Mouse (Mus musculus) liver, postnatal 0 days (tissue): ENCODE measurements around the gene Igtp. TPM values are rescaled to one million over a fixed set of nuclear protein-coding genes. Genes with fewer than 3 reads are reported as not detected.
"Not testable (repeated sequence)": the region's sequence is repeated elsewhere in the genome, so short reads cannot be mapped to it uniquely, and the experiment has no call there.

Experiments
- ATAC-seq: fragments of 200-750 bp; cut with Nextera tagmentation; 2 replicates; pipeline ENCODE4 v1.8.0; 2017; ENCODE audit warnings: mild to moderate bottlenecking, moderate library complexity
- DNase-seq: peaks from one replicate; pipeline ENCODE4 v3.0.0-alpha.2; 2016
- H3K27ac ChIP-seq: fragments of 300-500 bp; sonication (generic); 2 replicates; pipeline ENCODE4 v1.5.1; 2014; ENCODE audit warnings: antibody characterized with exemption, moderate library complexity, mild to moderate bottlenecking, low read depth
- H3K27me3 ChIP-seq: fragments of 300-500 bp; sonication (generic); 2 replicates; pipeline ENCODE4 v1.6.1; 2014; ENCODE audit warnings: low read length, control low read depth, mixed read lengths; ENCODE audit not compliant: insufficient read depth
- H3K36me3 ChIP-seq: fragments of 300-500 bp; sonication (generic); replicated peaks from 2 replicates; pipeline ENCODE4 v1.6.1; 2014; ENCODE audit warnings: mild to moderate bottlenecking, control low read depth, low read length, moderate library complexity, mixed read lengths; ENCODE audit not compliant: insufficient read depth
- H3K4me1 ChIP-seq: fragments of 300-500 bp; sonication (generic); 2 replicates; pipeline ENCODE4 v1.6.1; 2014; ENCODE audit warnings: antibody characterized with exemption, mild to moderate bottlenecking, control low read depth; ENCODE audit not compliant: insufficient read depth
- H3K4me2 ChIP-seq: fragments of 300-500 bp; sonication (generic); 2 replicates; pipeline ENCODE4 v1.6.1; 2014; ENCODE audit warnings: low read depth, mild to moderate bottlenecking, low read length, moderate library complexity, mixed read lengths
- H3K4me3 ChIP-seq: fragments of 300-500 bp; sonication (generic); 2 replicates; pipeline ENCODE4 v1.5.1; 2014; ENCODE audit warnings: low read depth, low read length
- H3K9ac ChIP-seq: fragments of 300-500 bp; sonication (generic); replicated peaks from 2 replicates; pipeline ENCODE4 v1.6.1; 2014; ENCODE audit warnings: mild to moderate bottlenecking, moderate library complexity
- H3K9me3 ChIP-seq: fragments of 300-500 bp; sonication (generic); 2 replicates; pipeline ENCODE4 v1.6.1; 2016; ENCODE audit warnings: mild to moderate bottlenecking, control low read depth, low read length, mixed read lengths
- CTCF ChIP-seq: sonication (generic); IDR thresholded peaks from 2 replicates; pipeline ENCODE4 v1.5.1; 2016; ENCODE audit warnings: antibody characterized with exemption, low read depth
- EP300 ChIP-seq: IDR thresholded peaks from 2 replicates; pipeline ENCODE4 v1.6.1; 2016; ENCODE audit warnings: antibody characterized with exemption, low read depth, mild to moderate bottlenecking
- WGBS: fragments of 180-500 bp; shearing (Covaris S2); extraction: QIAGEN DNeasy Blood & Tissue Kit; methylation state at CpG from one replicate; pipeline ENCODE4 v1.1.7; 2014; ENCODE audit not compliant: insufficient replicate concordance; 5-methylcytosine and 5-hydroxymethylcytosine counted together
- polyA plus RNA-seq: library from polyadenylated mRNA; unstranded; fragments of >200 nt; fragmentation: Nextera tagmentation; extraction: Ambion mirVana; gene quantifications from 2 replicates; pipeline ENCODE4 v1.2.1, GENCODE M21; 2015

Gene Igtp
- polyA plus RNA-seq = 42.4 and 43.7 TPM in 2 replicates

DNA sequence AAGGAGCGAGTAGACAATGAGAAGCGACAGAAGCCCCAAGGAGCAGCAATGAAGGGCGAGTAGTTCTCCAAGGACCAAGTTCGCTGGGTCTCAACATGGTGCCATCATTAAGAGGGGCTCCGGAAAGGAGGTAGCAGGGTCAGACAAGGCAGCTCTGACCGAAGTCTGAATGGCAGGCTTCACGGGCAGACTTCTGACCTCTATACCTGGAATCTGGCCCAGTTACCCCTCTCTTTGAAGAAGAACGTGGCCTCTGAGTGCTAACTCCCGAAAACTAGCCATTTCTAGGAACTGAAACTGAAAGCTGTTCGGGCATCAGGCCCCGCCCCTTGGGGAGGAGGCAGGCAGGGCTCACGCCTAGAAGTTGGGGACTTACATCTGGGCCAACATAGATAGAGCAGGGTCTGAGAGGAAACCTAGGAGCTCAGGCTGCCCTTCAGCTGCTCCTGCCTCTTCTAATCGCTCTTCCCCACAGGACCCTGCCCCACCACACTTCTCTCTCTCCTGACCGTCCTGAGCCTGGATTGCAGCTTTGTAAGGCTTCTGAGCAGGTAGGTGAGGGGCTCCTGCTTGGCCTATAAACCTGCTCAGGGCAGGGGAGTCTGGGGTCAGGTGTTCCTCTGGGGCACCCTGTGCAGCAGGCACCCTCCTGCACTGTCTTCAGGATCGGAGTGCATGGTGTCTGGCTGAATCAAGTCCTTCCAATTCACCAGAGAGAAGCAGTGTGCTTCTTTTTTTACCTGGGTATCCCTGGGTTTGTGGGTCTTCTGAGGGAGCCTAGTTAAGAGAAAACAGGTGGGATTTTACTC, at the start of gene Igtp, which contains the start of gene Irgm2:
Gene Igtp (plus strand): TSS at position 328 of the 809 bp plus-strand sequence.
Gene Irgm2 (plus strand): TSS at position 390 of the 809 bp plus-strand sequence.
- H3K4me2 ChIP-seq = peak within 1 kb of the TSS; percentile 85
- not testable (repeated sequence) for H3K9me3 ChIP-seq, H3K27me3 ChIP-seq
- H3K27ac ChIP-seq = peak within 1 kb of the TSS; percentile 97
- 5% methylated on average over 12 of the region's 15 CpGs for WGBS
- DNase-seq (peak; percentile 91), ATAC-seq (peak; percentile 95)
- TF ChIP-seq EP300 = peak; percentile 31; the same call in 1 of the 2 replicates
- peak within 1 kb of the TSS; percentile 77 for H3K9ac ChIP-seq
- H3K4me3 ChIP-seq = peak within 1 kb of the TSS; percentile 68
- H3K36me3 ChIP-seq = peaks cover 19% of the 10 kb centered on the region
- H3K4me1 ChIP-seq = peaks cover 23% of the 10 kb centered on the region

DNA sequence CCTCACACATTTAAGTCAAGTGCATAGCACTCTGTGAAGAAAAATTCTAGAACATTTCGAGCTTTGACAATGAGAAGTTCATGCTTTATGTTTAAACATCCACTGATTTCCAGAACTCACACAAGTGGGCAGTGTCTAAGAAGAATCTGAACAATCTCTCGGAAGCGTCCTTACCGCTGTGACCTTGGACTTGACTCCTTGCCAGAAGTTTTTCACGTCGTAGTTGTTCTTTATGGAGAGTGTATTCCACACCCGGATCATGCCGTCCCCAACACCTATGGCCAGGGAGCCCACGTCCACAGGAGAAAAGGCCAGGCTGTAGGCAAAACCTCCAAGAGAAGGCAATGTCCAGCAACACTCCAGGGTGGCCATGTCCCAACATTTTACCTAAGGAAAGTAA, 43.9 kb upstream of the Igtp start:
- WGBS = 89% methylated on average over 9 of the region's 9 CpGs
- no peaks in the 10 kb centered on the region for H3K27me3 ChIP-seq
- no peak overlapping the region for H3K9ac ChIP-seq
- H3K4me1 ChIP-seq = no peaks in the 10 kb centered on the region
- DNase-seq (no peak), ATAC-seq (no peak)
- no peaks in the 10 kb centered on the region for H3K9me3 ChIP-seq
- H3K36me3 ChIP-seq = peaks cover 54% of the 10 kb centered on the region
- H3K4me3 ChIP-seq = no peak overlapping the region
- H3K27ac ChIP-seq = no peak overlapping the region
- H3K4me2 ChIP-seq = no peak overlapping the region
- TF ChIP-seq CTCF (no peak), EP300 (no peak)

DNA sequence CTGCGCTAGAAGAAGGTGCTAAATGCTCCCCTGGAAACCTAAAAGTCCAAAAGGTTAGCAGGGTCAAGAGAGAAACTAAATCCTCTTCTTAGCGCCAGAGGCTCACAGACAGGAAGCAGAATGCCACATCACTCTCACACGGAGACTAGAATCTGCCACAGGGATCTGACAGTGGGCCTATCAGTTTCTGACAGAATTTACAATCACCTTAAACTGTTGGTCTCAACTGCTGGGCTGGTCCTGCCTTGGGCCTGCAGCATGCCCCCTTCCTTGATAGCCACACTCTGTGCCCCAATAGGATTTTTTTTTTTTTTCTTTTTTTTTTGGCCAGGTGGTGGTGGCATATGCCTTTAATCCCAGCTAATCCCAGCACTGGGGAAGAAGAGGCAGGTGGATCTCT, 42.5 kb upstream of the Igtp start:
- WGBS = 70% methylated on average over 3 of the region's 3 CpGs
- ATAC-seq (no peak), DNase-seq (no peak)
- Histone ChIP-seq H3K9ac (no peak overlapping the region), H3K9me3 (no peaks in the 10 kb centered on the region), H3K4me2 (no peak overlapping the region), H3K36me3 (peaks cover 56% of the 10 kb centered on the region), H3K27ac (no peak overlapping the region), H3K4me1 (no peaks in the 10 kb centered on the region), H3K27me3 (no peaks in the 10 kb centered on the region), H3K4me3 (no peak overlapping the region)
- TF ChIP-seq EP300 (no peak), CTCF (no peak)

DNA sequence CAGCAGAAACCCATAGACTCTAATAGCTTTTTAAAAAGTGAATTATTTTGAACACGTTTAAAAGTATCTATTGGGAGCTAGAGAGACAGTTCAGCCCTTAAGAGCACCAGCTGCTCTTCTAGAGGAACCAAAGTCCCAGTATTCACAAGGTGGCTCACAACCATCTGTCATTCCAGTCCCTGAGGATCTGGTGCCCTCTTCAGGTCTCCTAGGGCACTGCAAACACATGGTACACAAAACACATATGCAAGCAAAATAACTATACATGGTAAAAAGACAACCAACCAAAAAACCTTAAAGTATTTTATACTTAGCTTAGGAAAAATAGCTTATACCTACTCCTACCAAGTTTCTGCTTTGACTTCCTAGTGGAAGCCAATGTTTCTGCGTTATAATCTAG, 34.3 kb upstream of the Igtp start:
- Histone ChIP-seq H3K4me2 (no peak overlapping the region), H3K27ac (no peak overlapping the region), H3K36me3 (peaks cover 24% of the 10 kb centered on the region), H3K9ac (no peak overlapping the region), H3K4me1 (peaks cover 10% of the 10 kb centered on the region), H3K4me3 (no peak overlapping the region), H3K9me3 (0 out of 2 replicates have a peak, but pooled peaks cover 2% of the 10 kb centered on the region), H3K27me3 (no peaks in the 10 kb centered on the region)
- TF ChIP-seq CTCF (peak; percentile 64), EP300 (no peak)
- WGBS = 95% methylated on average over 2 of the region's 2 CpGs
- DNase-seq = peak; percentile 40
- no peak for ATAC-seq

DNA sequence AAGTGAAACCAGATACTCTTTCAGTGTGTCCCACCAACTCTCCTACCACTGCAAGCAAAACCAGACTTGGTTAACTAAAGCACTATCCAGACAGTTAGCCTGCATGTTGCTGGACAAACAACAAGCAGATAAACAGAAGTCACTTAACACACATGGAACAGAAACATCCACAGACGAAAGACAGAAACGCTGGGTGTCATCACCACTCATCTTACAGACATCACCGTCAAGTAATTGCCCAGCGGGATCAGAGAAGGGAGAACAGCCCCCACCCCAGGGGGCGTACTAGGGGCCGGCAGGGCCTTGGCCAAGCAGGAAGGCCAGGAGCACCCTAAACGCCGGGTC, 31.6 kb upstream of the Igtp start:
- ATAC-seq (no peak), DNase-seq (no peak)
- H3K9ac ChIP-seq = peak overlapping the region; percentile 73
- no peaks in the 10 kb centered on the region for H3K27me3 ChIP-seq
- WGBS = 0% methylated on average over 8 of the region's 8 CpGs
- 0 out of 2 replicates have a peak, but pooled peaks cover 2% of the 10 kb centered on the region for H3K9me3 ChIP-seq
- H3K4me1 ChIP-seq = peaks cover 23% of the 10 kb centered on the region
- peak overlapping the region; percentile 77 for H3K27ac ChIP-seq
- no peak for TF ChIP-seq EP300
- no peak for TF ChIP-seq CTCF
- peak overlapping the region; percentile 89 for H3K4me2 ChIP-seq
- peaks cover 12% of the 10 kb centered on the region for H3K36me3 ChIP-seq
- H3K4me3 ChIP-seq = peak overlapping the region; percentile 70

DNA sequence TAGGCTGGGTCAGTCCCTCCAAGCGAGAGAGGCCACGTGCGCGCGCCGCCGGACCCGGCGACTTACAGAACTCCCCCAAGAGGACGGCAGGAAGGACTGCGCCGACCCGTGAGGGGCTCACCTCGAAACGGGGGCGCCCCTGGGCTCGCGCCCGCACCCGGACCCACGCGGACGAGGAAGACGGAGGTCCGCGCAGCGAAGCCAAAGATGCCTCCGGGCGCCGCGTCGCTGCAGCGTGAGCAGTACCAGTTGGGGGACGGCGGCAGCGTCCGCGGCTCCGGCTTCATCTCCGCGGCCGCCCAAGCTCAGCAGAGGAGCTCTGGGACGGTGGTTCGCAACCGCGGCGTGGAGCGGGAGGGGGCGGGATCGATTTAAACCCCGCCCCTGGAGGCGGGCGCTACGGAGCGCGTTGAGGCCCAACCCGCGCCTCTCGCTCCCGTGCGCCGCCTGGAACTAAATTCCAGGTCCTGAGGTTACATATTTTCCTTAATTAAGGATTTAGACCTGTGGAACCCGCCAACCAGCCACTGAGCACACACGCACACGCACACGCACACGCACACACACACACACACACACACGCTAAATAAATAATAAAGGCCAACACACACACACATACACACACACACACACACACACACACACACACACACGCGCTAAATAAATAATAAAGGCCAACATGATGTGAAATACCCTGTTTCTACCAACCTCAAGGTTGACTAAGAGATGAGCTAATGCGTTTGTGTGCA, 31.0 kb upstream of the Igtp start, which contains the start of gene Gemin5:
Gene Gemin5 (minus strand): TSS at position 373 of the 749 bp plus-strand sequence.
- Histone ChIP-seq H3K9ac (peak within 1 kb of the TSS; percentile 73), H3K4me3 (peak within 1 kb of the TSS; percentile 70), H3K36me3 (peaks cover 13% of the 10 kb centered on the region), H3K4me1 (peaks cover 26% of the 10 kb centered on the region), H3K27ac (peak within 1 kb of the TSS; percentile 77), H3K27me3 (no peaks in the 10 kb centered on the region), H3K9me3 (0 out of 2 replicates have a peak, but pooled peaks cover 2% of the 10 kb centered on the region), H3K4me2 (peak within 1 kb of the TSS; percentile 89)
- 0 out of 2 replicates have a peak, but pooled peaks have one; percentile 27 for TF ChIP-seq CTCF
- no peak for TF ChIP-seq EP300
- under 1% methylated on average over 70 of the region's 71 CpGs for WGBS
- peak; percentile 84 for ATAC-seq
- DNase-seq = peak; percentile 89
